Mouse (Mus musculus) stomach, embryonic 16.5 days (tissue): ENCODE data around the gene Col4a4. TPM values are rescaled to one million over a fixed set of nuclear protein-coding genes. Genes with fewer than 3 reads are reported as not detected.

Experiments used
- ATAC-seq: fragments of 200-750 bp; cut with Nextera tagmentation; 2 replicates; pipeline ENCODE4 v1.8.0; 2017; ENCODE audit warnings: moderate number of reproducible peaks, moderate TSS enrichment; ENCODE audit not compliant: insufficient read depth, low FRiP score
- H3K27ac ChIP-seq: fragments of 300-500 bp; sonication (generic); 2 replicates; pipeline ENCODE4 v1.5.1; 2014; ENCODE audit warnings: low read length
- H3K27me3 ChIP-seq: fragments of 300-500 bp; sonication (generic); 2 replicates; pipeline ENCODE4 v1.6.1; 2014; ENCODE audit warnings: low read length, control low read depth, mixed read lengths; ENCODE audit not compliant: control insufficient read depth, insufficient read depth
- H3K36me3 ChIP-seq: fragments of 300-500 bp; sonication (generic); 2 replicates; pipeline ENCODE4 v1.6.1; 2014; ENCODE audit warnings: low read length; ENCODE audit not compliant: control insufficient read depth, insufficient read depth
- H3K4me1 ChIP-seq: fragments of 300-500 bp; sonication (generic); 2 replicates; pipeline ENCODE4 v1.6.1; 2014; ENCODE audit warnings: low read length, control low read depth, mixed read lengths; ENCODE audit not compliant: control insufficient read depth, insufficient read depth
- H3K4me2 ChIP-seq: fragments of 300-500 bp; sonication (generic); 2 replicates; pipeline ENCODE4 v1.6.1; 2014; ENCODE audit warnings: low read depth, low read length, mixed read lengths
- H3K4me3 ChIP-seq: fragments of 300-500 bp; sonication (generic); replicated peaks from 2 replicates; pipeline ENCODE4 v1.5.1; 2014; ENCODE audit warnings: mild to moderate bottlenecking, low read length
- H3K9ac ChIP-seq: fragments of 300-500 bp; sonication (generic); 2 replicates; pipeline ENCODE4 v1.6.1; 2014; ENCODE audit warnings: low read length
- H3K9me3 ChIP-seq: fragments of 300-500 bp; sonication (generic); replicated peaks from 2 replicates; pipeline ENCODE4 v1.6.1; 2016; ENCODE audit warnings: low read length, control low read depth; ENCODE audit not compliant: control insufficient read depth
- WGBS: fragments of 180-500 bp; shearing (Covaris S2); extraction: QIAGEN DNeasy Blood & Tissue Kit; methylation state at CpG from one replicate; pipeline ENCODE4 v1.1.7; 2014; 5-methylcytosine and 5-hydroxymethylcytosine counted together
- polyA plus RNA-seq: library from polyadenylated mRNA; unstranded; fragments of >200 nt; fragmentation: Nextera tagmentation; extraction: Ambion mirVana; gene quantifications from 2 replicates; pipeline ENCODE4 v1.2.1, GENCODE M21; 2015

Gene Col4a4
- polyA plus RNA-seq, 1 experiment from 2014 or later, result 0.61 TPM

GRCm38 (mm10) chr1:82449851-82450250, 136.8 kb downstream of the Col4a4 start:
- no peak overlapping the region for H3K27ac ChIP-seq
- ATAC-seq, result no peak
- H3K9me3 ChIP-seq, result no peaks in the 10 kb centered on the region
- H3K4me2 ChIP-seq, result no peak overlapping the region
- 77% methylated on average over 4 of the region's 4 CpGs for WGBS
- H3K27me3 ChIP-seq, result no peaks in the 10 kb centered on the region
- H3K9ac ChIP-seq, result no peak overlapping the region
- no peaks in the 10 kb centered on the region for H3K36me3 ChIP-seq
- H3K4me3 ChIP-seq, result no peak overlapping the region
- H3K4me1 ChIP-seq, result no peaks in the 10 kb centered on the region

GRCm38 (mm10) chr1:82446049-82446448, 140.6 kb downstream of the Col4a4 start:
- no peak for ATAC-seq
- H3K9me3 ChIP-seq, result no peaks in the 10 kb centered on the region
- no peak overlapping the region for H3K4me3 ChIP-seq
- WGBS, result 73% methylated on average over 7 of the region's 7 CpGs
- H3K4me1 ChIP-seq, result no peaks in the 10 kb centered on the region
- H3K36me3 ChIP-seq, result no peaks in the 10 kb centered on the region
- H3K27me3 ChIP-seq, result no peaks in the 10 kb centered on the region
- H3K27ac ChIP-seq, result no peak overlapping the region
- no peak overlapping the region for H3K9ac ChIP-seq
- no peak overlapping the region for H3K4me2 ChIP-seq

- Histone ChIP-seq H3K27ac (no peak overlapping the region), H3K4me1 (no peaks in the 10 kb centered on the region), H3K4me3 (no peak overlapping the region), H3K27me3 (no peaks in the 10 kb centered on the region), H3K36me3 (no peaks in the 10 kb centered on the region), H3K4me2 (no peak overlapping the region), H3K9me3 (no peaks in the 10 kb centered on the region), H3K9ac (no peak overlapping the region)
- 64% methylated on average over 4 of the region's 4 CpGs for WGBS
- ATAC-seq, result no peak
Measured at GRCm38 (mm10) chr1:82443517-82443916, 143.1 kb downstream of the Col4a4 start.

- Histone ChIP-seq H3K36me3 (no peaks in the 10 kb centered on the region), H3K4me2 (no peak overlapping the region), H3K27ac (no peak overlapping the region), H3K4me3 (no peak overlapping the region), H3K27me3 (no peaks in the 10 kb centered on the region), H3K9me3 (no peaks in the 10 kb centered on the region), H3K9ac (no peak overlapping the region), H3K4me1 (no peaks in the 10 kb centered on the region)
- WGBS, result 49% methylated on average over 1 of the region's 1 CpGs
- ATAC-seq, result no peak
Measured at GRCm38 (mm10) chr1:82440123-82440522, 146.5 kb downstream of the Col4a4 start.

GRCm38 (mm10) chr1:82437273-82437672, 149.4 kb downstream of the Col4a4 start:
- H3K27ac ChIP-seq, result no peak overlapping the region
- no peak overlapping the region for H3K9ac ChIP-seq
- H3K27me3 ChIP-seq, result no peaks in the 10 kb centered on the region
- 78% methylated on average over 3 of the region's 3 CpGs for WGBS
- ATAC-seq, result no peak
- no peaks in the 10 kb centered on the region for H3K9me3 ChIP-seq
- no peak overlapping the region for H3K4me3 ChIP-seq
- H3K4me2 ChIP-seq, result no peak overlapping the region
- H3K36me3 ChIP-seq, result no peaks in the 10 kb centered on the region
- H3K4me1 ChIP-seq, result no peaks in the 10 kb centered on the region

- Histone ChIP-seq H3K27me3 (no peaks in the 10 kb centered on the region), H3K9me3 (no peaks in the 10 kb centered on the region), H3K4me2 (no peak overlapping the region), H3K9ac (no peak overlapping the region), H3K4me1 (peaks cover 5% of the 10 kb centered on the region; the same call in 1 of the 2 replicates), H3K36me3 (no peaks in the 10 kb centered on the region), H3K4me3 (no peak overlapping the region), H3K27ac (no peak overlapping the region)
- WGBS, result 74% methylated on average over 5 of the region's 5 CpGs
- ATAC-seq, result no peak
Measured at GRCm38 (mm10) chr1:82433649-82434005, 153.0 kb downstream of the Col4a4 start.

GRCm38 (mm10) chr1:82432919-82433648, 153.6 kb downstream of the Col4a4 start:
- ATAC-seq, result 0 out of 2 replicates have a peak, but pooled peaks have one; percentile 38
- 57% methylated on average over 15 of the region's 15 CpGs for WGBS
- Histone ChIP-seq H3K27ac (no peak overlapping the region), H3K9ac (no peak overlapping the region), H3K27me3 (no peaks in the 10 kb centered on the region), H3K4me1 (peaks cover 6% of the 10 kb centered on the region; the same call in 1 of the 2 replicates), H3K36me3 (no peaks in the 10 kb centered on the region), H3K9me3 (no peaks in the 10 kb centered on the region), H3K4me3 (no peak overlapping the region), H3K4me2 (no peak overlapping the region)

- 25% methylated on average over 1 of the region's 1 CpGs for WGBS
- ATAC-seq, result peak; percentile 88
- no peak overlapping the region for H3K4me2 ChIP-seq
- H3K4me3 ChIP-seq, result no peak overlapping the region
- H3K36me3 ChIP-seq, result no peaks in the 10 kb centered on the region
- peak overlapping the region; percentile 54 for H3K27ac ChIP-seq
- H3K4me1 ChIP-seq, result peaks cover 6% of the 10 kb centered on the region; the same call in 1 of the 2 replicates
- no peaks in the 10 kb centered on the region for H3K9me3 ChIP-seq
- H3K27me3 ChIP-seq, result no peaks in the 10 kb centered on the region
- no peak overlapping the region for H3K9ac ChIP-seq
Measured at GRCm38 (mm10) chr1:82429061-82429460, 157.6 kb downstream of the Col4a4 start.

- Histone ChIP-seq H3K4me2 (no peak overlapping the region), H3K9ac (no peak overlapping the region), H3K4me3 (no peak overlapping the region), H3K27me3 (no peaks in the 10 kb centered on the region), H3K36me3 (no peaks in the 10 kb centered on the region), H3K27ac (no peak overlapping the region), H3K9me3 (no peaks in the 10 kb centered on the region), H3K4me1 (peaks cover 6% of the 10 kb centered on the region; the same call in 1 of the 2 replicates)
- WGBS, result 89% methylated on average over 5 of the region's 5 CpGs
- no peak for ATAC-seq
Measured at GRCm38 (mm10) chr1:82427729-82428128, 158.9 kb downstream of the Col4a4 start.
